Mouse (Mus musculus): ENCODE results near the gene Efcab11. TPM values are rescaled to one million over a fixed set of nuclear protein-coding genes. Genes with fewer than 3 reads are reported as not detected.
"Not testable (repeated sequence)": the region's sequence is repeated elsewhere in the genome, so short reads cannot be mapped to it uniquely, and the experiment has no call there.

Efcab11 gene
- polyA plus RNA-seq, 2 experiments from 2014 or later: 2.5 to 2.8 TPM

GRCm38 (mm10) chr12:99874609-99875008, 9.6 kb downstream of the Efcab11 start:
- ATAC-seq: no peak

- no peak for ATAC-seq
Measured at GRCm38 (mm10) chr12:99873443-99873842, 10.8 kb downstream of the Efcab11 start.

DNA sequence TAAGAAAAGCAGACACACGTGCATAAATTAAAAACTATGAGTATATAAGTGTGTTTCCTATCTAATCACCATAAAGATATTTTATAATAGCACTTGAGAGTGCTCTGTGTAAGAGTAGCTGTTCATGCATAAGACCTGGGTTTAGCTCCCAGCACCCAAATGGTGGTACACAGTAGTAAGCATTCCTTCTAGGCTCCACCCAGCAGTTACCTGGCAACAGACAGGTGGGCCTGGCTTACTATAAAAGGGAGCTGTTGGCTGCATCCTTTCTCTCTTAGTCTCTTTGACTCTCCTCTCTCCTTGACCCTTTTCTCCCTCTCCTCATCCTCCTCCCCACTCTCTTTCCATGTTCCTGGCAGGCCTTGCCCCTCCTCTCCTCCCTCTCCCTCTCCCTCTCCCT, 15.4 kb downstream of the Efcab11 start:
- ATAC-seq: no peak

DNA sequence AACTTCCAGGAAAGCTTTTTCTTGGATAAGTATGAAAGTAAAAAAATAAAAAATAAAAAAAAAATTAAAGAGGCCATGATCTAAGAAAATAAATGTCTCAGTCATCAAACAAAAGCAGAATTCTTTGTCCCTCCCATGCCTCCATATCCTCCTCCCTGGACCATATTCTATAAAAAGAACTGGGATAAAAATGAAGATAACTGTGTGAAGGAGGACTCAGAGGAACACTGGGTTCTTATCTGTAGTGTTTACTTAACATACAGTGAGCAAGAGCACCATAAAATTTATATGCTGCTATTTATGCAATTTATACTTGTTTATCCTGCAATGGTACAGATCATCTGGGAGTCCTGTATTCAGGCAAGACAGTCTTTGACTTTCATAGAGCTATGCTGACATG, 19.6 kb downstream of the Efcab11 start:
- ATAC-seq: no peak

- no peak for ATAC-seq
Measured at GRCm38 (mm10) chr12:99860981-99861380, 23.3 kb downstream of the Efcab11 start.

DNA sequence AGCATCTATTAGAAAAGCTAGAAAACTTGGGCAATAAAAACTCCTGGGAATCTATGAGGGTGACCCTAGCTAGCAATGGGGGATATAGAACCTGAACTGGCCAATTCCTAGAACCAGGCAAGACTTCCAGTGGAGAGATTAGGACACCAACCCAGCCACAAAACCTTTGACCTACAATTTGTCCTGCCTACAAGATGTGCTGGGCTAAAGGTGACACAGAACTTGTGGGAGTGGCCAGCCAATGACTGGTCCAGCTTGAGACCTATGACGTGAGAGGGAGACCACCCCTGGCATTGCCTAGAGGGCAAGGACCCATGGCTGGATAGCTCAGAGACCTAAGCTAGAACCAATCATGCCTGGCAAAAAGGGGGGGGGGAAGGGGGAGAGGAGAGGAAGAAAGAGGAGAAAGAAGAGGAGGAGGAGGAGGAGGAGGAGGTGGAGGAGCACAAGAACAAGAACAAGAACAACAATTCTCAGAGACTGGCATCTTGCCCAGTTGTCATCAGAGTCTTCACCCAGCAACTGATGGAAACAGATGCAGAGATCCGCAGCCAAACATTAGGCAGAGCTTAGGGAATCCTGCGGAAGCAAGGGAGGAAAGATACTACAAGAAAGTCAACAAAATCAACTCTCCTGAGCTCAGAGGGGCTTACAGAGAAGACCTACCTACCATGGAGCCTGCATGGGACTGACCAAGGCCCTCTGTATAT, 24.7 kb downstream of the Efcab11 start:
- no peak for ATAC-seq

DNA sequence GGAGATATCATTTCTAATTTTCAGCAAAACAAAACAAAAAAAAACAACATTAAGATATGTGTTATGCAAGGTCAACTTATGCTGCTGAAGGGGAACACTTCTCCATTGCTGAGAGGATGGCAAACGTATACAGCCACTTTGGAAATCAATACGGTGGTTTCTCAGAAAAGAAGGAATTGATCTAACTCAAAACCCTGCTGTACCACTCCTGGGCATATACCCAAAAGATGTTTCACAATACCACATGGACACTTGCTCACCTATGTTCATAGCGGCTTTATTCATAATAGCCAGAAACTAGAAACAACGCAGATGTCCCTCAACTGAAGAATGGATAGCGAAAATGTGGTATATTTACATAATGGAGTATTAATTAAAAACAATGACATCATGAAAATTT, 25.6 kb downstream of the Efcab11 start:
- ATAC-seq: no peak

DNA sequence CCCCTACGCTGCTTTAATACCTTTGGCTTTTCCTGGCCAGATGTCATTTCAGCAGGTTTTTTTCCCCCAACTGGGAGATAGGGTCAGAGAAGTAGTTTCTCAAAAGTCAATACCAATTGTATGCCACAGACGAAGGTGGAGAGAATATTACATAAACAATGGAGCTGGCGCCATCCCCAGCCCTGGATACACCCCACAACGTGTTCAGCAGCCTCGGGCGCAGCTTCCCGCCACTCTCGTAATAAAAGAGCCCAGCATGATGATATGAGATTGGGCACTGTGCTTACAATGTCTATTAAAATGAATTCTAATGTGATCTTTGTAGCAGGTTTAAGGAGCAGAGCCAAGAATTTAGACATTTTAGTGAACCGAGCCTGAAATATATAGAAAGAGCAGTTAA, 28.2 kb downstream of the Efcab11 start:
- ATAC-seq: no peak

- no peak for ATAC-seq
Measured at GRCm38 (mm10) chr12:99853323-99854258, 30.6 kb downstream of the Efcab11 start.

DNA sequence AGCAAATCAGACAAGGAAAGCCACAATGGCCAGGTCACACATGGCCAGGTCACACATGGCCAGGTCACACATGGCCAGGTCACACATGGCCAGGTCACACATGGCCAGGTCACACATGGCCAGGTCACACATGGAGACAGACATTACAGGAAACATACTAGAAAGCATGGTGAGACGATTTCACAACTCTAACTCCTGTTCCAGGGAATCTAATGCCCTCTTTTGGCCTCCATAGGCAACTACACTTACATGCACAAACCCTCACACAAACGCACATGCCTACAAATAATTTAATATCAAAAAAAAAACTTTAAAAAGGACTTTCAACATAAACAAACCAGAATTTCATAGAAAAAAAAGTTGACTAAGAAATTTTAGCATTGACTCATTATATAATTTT, 34.2 kb downstream of the Efcab11 start:
- ATAC-seq: no peak

DNA sequence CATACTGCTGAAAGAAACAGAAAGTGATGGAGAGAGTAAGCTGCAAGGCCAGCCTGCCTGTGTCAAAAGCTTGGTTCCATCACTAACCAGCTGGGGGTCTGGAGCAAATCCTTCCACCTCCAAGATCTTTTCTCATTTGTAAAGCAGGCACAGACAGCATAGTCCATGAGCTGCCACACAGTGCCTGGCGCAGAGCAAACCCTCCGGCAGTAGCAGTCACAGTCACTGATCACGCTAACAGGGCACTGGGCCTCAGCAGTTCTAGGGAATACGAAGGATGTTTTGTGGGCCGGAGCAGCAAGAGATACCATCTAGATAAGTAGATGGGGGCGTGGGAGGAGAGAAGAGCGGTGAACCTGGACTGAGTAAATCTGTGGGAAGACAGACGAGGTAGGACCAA, 39.3 kb downstream of the Efcab11 start:
- no peak for ATAC-seq

DNA sequence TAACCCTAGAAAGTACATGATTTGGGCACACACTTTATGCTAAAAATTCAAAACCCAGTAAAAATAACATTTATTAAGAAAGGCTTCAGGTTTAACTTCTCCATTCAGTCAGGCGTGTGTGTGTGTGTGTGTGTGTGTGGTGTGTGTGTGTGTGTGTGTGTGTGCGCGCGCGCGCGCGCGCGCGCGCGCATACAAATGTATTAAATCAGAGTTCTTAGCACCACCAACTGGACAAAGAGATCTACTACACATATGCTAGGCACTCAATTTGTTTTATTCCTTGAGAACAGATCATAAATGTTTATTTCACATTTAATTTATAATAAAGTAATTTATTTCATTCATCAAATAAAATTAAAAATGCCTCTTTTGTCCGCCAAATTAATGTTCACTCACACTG, 45.5 kb downstream of the Efcab11 start:
- ATAC-seq: peak; percentile 36

- ATAC-seq: no peak
Measured at GRCm38 (mm10) chr12:99838109-99838508, 46.1 kb downstream of the Efcab11 start.

GRCm38 (mm10) chr12:99837528-99837927, 46.7 kb downstream of the Efcab11 start:
- no peak for ATAC-seq

- ATAC-seq: no peak
Measured at GRCm38 (mm10) chr12:99836404-99837131, 47.7 kb downstream of the Efcab11 start.

DNA sequence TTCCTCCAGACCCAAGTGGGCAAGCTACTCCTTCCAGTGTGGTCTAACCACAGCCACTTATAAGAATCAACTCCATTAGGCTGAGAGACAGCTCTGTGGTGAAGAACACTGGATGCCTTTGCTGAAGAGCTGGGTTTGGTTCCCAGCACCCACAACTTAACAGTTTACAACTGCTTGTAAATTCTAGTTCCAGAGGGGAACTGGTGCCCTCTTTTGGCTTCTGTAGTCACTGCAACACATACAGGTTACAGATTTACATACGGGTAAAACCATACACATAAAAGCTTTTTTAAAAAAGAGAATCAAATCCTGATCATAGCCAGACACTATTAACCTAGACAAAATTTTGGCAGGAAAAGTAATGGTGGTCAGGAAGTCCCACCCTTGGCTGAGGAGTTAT, 50.8 kb downstream of the Efcab11 start:
- no peak for ATAC-seq

DNA sequence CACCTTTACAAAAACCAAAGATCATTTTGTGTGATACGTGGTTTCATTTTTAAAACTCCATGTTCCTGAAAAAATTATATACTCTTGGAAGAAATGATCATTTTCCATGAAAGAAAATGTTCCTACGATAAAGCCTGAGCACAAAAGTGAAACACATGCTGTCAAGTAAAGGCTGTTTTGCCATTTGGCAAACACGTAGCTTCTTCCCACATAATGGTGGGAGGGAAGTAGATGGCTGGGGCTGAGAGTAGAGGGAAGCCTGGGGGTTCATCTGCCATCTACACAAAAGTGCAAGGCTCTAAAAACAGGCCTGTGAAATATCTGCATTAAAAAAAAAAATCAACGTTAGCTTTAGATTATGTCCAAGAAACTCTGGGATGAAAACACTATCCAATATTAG, 61.6 kb downstream of the Efcab11 start:
- no peak for ATAC-seq

GRCm38 (mm10) chr12:99821309-99821934, 62.8 kb downstream of the Efcab11 start:
- ATAC-seq: peak; percentile 70

GRCm38 (mm10) chr12:99819186-99819974, 64.9 kb downstream of the Efcab11 start:
- ATAC-seq: peak; percentile 54

DNA sequence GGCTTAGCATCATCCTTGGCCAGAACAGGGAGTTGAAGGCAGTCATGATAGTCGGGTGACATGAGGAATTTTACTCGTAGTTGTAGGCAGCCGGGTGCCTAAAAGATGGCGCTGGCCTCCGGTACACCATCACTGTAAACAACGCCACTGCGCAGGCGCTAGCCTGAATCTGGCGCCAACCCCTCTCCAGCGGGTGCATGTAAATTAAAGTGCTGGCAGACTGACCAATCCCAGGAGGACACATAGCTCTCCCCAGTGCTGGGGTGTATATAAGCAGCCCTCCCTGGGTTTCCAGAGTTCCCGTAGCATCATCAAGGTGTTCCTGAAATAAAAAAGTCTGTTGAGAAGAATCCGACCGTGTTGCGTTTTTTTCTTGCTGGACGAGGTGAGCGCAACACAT, 66.2 kb downstream of the Efcab11 start:
- not testable (repeated sequence) for ATAC-seq

DNA sequence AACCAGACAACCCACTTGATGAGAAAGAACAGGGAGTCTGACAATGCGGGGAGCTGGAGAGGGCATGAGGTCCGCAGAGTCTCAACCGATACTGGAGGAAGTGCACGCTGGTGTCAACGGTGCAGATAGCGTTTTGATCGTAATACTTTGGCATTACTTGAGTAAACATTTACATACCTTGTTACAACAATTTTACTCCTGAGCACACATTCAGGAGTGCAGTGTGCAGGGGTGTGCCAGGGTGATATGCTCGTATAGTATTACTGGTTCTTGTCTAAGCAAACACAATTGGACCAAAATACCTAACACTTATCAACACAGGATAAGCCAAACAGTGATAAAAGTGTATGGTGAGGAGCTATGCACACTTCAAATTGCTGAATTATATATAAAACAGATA, 69.0 kb downstream of the Efcab11 start:
- ATAC-seq: no peak

- no peak for ATAC-seq
Measured at GRCm38 (mm10) chr12:99807891-99808290, 76.3 kb downstream of the Efcab11 start.

Measured in activated CD4-positive, CD25-positive, alpha-beta regulatory T cell, adult 4 months (primary cell).